Mouse (Mus musculus) brain, embryonic 18.5 days (tissue): Measurements from ENCODE around the gene Tmem132d.

Experiments
- DNase-seq: peaks from one replicate; pipeline ENCODE4 v3.0.0-alpha.2; 2012; ENCODE audit warnings: low read depth, low spot score

The Tmem132d gene

DNA sequence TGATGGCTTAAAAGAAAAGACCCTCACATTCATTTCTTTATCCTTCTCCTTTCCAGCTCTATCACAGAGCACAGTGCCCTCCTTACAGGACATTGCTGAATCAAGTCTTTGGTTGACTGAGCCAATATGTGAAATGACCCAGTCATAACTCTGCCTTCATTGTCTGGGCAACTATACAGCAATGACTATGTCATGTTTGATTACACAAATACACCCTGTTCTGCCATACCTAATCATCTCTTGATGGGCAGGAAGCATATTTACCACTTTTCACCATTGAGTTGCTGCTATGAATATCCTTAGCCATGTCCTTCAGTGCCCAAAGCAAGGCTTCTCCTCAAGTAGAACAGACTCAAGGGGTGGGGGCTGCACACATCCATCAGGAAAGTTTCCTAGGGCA, 214.6 kb downstream of the Tmem132d start:
- no peak for DNase-seq

DNA sequence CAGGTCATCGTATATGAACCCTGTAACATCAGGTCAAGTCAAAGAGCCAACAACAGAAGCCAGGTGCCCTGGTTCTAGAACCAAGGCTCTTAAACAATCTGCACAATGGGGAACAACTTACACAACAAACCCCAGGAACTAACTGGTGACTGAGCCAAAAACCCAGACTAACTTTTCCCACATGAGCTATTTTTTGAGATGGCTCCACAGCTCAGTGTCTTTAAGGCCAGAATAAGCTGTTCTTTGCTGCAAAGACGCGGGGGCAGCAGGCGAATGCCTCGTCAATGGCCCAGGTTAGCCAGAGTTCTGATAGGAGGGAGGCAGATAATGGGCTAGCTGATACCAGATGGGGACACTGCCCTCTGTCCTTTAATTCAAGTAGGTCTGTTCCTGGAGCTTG, 221.8 kb downstream of the Tmem132d start:
- no peak for DNase-seq

DNA sequence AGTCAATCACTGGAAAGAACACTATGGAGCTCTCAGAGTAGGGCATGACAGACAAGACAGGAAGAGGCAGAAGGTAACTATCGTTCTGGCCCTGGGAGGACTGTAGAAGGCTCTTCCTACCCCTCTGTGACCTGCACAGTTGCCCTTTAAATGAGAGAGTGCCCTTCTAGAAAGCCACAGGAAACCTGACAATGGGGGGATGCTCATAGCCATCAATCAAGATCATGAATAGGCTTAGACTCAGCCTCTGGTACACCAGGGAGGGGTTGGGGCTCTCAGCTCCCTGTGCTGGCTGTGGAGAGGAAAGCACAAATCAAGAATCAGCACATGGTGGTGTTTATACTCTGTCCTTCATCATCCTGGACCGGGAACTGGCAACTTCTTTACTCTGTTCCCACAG, 227.2 kb downstream of the Tmem132d start:
- no peak for DNase-seq

DNA sequence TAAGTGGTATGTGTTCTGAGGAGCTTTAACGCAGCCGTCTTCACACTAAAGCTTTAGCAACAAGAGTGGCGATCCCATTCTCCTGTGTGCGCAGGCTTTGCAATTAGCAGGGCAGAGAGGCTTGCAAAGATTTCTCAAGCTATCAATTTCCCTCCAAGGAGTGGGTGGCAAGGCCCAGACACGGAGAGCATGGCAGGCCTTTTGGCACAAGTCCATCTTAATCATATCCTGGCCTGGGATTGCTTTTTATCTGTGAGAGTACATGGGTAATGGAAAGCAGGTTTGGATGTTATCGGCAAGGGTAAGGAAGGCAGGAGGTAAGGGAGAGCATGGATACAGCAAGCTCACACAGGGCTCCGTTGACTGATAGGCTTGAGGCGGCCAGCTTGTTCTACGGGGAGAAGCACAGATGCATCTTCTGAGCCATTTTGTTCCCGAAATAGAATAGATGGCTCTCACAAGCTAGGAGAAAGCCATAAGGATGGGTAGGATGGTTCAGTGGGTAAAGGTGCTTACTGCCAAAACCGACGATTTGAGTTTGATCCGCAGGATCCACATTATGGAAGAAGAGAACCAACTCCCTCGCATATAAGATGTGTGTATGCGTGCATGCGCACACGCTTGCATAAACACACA, 228.1 kb downstream of the Tmem132d start:
- no peak for DNase-seq

DNA sequence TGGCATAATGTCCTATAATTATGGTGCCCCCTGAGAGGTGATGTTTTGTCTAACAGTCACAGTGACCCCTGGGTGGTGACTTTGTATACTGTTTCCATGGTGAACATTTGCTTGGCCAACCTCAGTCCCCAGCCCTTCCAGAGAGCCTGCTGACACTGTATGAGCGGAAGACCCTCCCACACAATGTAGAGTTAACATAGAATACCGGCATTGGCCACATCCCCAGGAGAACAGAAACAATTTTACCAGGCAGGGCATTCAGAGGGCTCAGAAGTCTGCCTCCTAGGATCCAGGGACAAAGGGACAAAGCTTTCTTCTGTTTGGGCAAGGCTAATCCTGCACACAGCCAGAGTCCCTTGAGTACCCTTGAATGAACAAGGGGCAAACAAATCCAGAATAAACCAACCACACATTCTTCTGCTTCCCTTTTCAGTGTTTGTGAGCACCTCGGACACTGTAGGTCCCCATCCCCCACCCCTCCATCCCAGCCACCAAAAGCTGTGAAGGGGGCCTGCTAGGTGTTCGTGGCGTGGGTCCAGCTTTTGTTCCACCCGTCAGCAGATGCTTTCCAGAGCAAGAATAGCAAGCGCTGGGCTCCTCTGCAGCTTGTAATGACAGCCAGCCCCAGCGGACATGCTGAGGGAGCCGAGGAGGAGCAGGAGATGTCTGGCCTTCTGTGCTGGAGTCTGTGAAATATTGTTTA, 228.8 kb downstream of the Tmem132d start:
- DNase-seq, result no peak

DNA sequence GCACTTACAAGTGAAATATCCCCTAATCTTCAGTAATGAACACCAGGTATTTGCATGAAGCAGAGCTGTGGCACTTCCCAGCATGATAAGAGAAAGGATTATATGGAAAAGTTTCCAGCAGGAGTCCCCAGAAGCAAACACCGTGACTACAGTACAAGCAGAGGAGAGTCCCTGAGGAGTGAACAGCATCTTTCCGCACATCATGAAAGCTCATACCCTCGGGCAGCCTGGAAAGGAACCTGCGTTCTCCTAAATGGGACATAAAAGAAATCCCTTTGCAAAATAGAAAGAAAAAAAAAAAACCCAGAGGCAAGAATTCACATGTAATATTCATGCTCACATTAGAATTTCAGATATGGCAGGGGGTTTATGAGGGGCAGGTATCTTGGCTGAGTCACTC, 238.8 kb downstream of the Tmem132d start:
- DNase-seq, result no peak

DNA sequence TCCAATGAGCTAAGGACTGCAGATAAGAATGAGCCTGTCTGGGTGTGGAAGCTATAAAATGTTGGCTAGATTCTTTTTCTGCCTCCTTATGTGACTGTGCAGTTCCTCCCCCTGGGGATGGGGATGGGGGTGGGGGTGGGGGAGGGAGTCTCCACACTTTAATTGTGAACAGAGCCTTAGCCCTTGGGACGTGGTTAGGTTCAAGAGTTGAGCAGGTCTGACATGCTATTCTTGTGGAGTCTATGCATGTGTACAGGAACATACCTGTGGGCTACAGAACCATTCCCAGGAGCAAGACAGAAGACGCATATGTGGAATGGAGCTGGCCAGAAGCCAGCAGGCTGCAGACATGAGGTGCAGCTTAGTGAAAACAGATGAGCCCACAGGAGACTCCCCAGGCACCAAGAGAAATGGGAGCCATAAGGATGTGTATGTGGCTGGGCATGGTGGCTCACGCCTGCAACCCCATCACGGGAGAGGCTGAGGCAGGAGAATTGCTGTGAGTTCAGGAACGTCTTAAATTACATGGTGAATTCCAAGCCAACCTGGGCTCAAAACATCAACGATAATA, 240.3 kb downstream of the Tmem132d start:
- DNase-seq, result no peak

DNA sequence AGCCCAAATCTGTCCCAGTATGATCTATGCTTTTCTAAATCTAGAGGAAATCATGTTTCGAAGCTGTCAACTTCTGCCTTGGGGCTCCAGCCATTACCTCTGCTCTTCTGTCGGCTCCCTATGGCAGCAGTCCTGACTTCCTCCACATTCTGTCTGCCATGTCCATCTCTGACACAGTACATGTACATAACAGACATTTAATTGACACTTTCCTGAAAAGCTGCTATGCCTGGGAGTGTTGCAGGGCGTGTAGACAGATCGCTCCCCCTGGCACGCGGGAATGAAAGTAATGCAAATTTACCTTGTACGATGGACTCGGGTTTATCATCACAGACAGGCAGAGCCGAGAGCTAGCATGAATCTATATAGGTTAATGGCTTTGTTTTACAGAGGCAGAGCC, 241.2 kb downstream of the Tmem132d start:
- no peak for DNase-seq

DNA sequence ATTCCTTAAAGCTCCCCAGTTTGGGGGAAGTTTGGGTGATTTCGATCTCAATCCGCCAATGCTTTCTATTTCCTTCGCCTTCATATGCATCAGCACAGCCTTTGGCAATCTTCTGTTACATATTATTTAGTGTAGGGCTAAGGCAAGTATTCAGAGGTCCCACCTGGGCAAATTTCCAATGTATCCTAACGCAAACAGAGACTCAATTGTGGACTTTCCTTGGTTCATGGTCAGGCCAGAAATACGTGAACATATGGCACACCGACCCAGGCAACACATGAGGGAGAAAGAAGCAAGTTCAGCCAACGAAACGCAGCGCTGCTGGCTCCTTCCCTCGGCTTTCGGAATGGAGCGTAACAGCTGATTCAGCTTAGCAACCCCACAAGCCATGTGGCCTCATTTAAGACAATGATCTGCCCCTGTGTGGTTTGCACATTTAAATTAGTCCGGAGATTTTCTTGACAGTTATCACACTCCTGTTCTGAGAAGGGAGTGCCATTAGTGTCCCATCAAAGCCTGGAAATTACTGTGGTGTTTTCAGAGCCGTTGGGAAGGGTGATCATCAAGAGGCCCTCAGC, 242.5 kb downstream of the Tmem132d start:
- DNase-seq, result no peak

DNA sequence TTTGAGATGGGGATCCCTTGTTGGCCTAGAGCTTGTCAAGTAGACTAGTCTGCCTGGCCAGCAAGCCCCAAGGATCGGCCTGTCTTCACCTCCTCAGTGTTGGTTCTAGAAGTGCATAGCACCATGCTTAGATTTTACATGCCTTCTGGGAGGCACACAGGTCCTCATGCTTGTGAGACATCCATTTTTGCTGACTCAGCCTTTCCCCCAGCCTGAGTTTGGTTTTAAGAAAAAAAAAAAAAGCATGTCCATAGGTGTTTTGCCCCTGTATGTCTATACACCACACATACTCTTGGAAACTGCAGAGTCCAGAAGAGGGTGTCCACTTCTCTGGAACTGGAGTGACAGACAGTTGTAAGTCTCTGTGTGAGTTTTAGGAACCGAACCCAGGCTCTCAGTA, 256.6 kb downstream of the Tmem132d start:
- no peak for DNase-seq

DNA sequence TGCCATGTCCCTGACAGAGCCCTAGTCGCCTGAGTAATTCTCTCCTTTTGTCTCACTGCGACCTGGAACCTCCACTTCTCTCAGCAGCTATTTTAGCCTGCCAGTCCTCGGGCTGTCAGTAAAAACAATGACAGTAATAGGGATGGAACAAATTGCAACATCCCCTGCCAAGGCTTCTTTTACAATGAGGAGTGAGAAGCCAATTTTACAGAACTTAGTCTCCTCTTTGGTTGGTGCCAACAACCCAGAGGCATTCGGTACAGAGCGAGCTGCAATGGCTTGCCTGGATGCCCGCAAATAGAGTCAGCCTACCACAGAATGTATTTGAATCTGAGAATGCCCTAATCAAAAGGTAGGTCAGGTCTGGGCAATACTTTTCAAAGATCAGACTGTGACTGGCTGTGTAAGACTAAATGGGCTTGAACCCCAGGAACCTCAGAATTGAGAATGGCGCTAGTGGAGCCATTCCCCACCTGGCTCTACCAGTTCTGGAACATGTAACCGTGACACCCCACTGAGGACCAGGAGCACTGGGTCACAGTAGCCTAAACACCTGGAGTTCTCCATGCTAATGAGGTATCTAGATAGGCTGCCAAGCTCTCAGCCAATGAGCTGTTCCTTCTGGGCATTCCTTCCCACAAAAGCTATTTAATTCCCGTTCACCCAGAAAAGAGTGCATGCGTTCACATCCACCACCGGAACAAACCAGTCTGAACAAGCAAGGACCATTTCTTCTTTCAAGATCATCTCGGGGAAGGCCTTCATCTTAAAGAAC, 273.8 kb downstream of the Tmem132d start:
- DNase-seq, result no peak

DNA sequence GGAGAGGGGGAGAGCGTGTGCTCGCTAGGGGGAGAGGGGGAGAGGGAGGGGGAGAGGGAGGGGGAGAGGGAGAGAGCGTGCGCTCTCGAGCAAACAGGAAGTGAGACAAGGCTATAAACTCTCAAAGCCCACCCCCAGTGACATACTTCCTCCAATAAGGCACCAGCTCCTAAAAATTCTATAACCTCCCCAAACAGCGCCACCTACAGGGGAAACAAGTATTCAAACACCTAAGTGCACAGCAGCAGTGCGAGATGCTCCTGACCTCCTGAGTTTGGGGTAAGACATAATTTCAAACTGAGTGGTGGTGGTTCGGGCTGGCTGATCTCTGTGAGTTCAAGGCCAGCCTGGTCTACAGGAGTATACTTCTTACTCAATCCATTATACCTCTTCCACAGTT, 281.4 kb downstream of the Tmem132d start:
- no peak for DNase-seq

DNA sequence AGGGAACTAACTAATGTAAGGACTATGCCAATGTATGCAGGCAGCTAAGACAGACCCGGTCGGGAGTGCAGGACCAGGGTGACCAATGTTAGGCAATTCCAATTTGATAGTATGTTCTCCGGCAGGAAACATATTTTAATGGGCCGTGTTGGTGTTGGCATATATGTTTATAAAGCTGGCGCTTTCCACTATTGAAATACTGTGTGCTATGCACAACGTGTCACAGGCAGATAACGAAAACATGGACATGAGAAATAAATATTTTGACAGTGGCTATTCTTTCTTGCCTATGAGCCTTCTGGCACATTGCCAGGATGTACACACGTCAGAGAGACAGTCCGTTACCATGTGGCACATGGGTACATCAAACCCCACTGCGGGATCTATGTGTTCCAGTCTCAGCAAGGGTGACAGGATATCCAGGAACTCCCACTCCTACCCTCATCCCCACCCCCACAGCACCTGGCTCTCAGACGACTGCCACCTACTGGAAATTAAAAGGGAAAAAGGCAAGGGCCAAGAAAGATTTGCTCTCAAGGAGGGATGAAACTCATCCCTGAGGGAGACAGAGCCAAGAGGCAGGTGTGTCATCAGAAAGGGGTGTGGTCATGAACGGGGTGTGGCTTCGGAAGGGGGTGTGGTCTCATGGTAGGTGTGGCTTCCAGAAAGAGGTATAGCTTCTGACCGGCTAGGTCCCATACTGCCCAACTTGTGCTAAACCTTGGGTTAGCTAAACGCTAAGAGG, 285.8 kb downstream of the Tmem132d start:
- no peak for DNase-seq

DNA sequence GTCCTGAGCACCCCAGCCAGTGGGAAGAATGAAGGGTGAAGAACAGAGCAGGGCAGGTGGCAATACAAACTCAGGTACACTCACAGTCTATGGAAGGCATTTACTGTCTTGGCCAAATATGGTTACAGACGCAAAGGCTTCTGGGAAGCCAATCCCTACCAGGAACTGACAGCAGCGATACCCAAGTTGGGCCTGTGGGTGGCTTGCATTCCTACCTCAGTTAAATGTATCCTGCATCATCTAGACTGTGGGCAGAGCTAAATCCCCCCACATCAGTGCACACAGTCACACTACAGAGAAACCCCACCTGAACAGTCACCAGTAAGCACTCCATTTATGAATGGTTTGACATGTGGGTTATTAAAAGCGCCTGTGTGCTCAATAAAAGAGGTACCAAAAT, 288.1 kb downstream of the Tmem132d start:
- DNase-seq, result no peak

DNA sequence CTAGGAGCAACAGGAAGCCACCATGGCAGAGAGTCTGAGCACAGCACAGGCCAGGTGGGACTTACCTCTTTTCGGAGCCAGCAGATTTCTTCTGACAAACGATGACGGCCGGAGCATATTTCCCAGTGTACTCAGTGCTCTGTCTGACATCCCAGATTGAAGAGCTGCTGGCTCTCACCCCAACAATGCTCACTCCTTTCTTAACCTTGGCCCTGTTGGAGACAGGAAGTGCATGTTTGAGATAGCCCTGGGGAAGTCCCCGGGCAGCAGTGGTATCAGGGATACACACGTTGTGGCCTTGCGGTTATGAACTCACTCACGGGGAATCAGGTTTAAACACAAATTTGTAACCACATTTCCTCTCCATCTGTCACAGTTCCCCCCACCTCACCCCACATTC, 296.1 kb downstream of the Tmem132d start:
- no peak for DNase-seq

DNA sequence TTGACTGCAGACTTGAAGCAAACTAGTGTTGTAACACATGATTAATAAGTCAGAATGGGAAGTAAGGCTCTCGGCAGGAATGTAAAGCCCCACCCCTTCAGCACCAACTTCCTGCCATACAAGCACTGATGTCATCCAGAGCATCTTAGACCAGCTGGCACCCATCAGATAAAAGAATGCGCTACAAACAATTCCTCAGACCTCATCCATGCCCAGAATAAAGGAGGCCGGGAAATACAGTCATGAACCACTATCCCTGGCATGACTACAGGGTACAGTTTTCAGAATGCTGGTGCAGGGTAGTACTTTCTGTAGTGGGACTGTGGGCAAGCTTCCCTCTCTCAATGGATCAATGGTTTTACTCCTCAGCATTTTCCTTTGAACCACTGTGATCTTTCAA, 310.2 kb downstream of the Tmem132d start:
- DNase-seq, result no peak

DNA sequence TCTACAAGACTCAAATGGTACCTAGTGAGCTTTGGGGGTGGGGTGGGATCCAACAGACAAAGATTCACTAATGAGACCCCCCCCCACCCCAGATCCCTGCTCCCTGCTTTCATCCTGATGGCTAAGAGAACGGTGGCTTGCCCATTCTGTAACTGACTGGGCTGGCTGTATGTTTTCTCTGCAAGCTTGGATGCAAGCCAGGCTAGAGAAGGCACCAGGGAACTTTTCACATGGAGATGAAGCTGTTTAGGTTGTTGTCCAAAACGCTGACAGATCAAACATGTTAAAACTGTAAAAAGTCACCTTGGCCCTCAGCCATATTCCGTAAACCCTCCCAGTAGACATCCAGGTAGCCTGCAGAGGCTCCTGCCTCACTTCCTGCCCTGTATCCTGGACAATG, 313.7 kb downstream of the Tmem132d start:
- DNase-seq, result no peak

DNA sequence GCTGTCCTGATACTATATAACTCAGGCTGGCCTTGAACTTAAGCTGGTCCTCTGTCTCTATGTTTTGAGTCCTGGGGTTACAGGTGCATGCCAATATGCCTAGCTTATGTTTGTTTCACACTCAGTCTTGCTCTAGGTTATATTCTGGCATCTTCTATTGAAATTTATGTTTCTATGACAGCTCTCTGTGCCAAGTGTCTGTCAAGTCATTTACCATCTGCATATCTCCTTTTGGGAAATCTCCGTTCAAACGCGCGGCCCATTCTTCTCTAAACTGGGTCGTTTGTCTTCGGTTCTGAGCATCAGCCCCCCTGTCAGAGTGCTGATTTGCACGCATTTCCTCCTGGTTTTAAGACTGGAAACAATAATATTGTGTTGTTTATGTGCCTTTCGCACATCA, 319.8 kb downstream of the Tmem132d start:
- no peak for DNase-seq

DNA sequence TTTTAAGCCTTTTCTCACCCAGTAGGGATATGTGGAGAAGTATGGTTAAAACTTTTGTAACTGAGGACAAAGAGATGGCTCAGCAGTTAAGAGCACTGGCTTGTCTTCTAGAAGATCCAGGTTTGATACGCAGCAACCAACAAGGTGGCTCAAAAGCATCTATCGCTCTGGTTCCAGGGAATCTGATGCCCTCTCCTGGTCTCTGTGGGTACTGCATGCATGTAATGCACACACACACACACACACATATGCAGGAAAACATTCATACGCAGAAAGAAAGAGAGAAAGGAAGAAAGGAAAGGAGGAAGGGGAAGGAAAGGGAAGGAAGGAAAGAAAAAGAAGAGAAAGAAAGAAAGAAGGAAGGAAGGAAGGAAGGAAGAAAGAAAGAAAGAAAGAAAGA, 320.4 kb downstream of the Tmem132d start:
- DNase-seq, result no peak

DNA sequence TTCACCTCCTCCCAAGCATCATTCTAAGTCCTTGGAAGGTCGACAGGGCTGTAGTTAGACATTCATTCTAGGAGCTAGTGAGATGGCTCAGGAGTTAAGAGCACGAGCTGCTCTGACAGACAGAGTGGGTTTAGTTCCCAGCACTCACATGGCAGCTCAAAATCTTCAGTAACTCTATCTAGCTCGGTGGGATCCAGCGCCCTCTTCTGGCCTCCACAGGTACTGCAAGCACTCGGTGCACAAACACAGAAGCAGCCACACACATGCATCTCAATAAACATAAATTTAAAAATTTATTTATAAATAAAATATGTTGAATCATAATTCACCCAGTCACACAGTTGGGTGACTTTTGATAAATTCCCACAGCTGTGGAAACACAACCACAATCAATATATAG, 321.2 kb downstream of the Tmem132d start:
- DNase-seq, result no peak

DNA sequence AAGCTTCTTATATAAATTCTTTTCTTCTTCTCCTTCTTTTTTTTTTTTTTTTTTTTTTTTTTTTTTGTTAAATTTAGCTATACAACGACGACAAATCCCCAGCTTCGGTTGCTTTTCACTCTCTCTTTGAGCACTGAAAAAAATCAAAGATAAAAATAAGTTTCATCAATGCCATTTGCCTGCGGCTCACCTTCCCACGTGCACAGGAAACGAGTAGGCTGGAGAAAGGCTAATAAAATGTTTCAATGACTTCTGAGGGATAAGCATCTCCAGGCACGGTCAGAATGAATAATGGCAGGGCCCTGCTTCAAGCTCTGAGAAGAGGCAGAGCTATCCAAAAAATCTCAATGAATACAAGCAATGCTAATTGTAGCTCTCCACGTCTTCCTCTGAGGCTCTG, 330.3 kb downstream of the Tmem132d start:
- no peak for DNase-seq

DNA sequence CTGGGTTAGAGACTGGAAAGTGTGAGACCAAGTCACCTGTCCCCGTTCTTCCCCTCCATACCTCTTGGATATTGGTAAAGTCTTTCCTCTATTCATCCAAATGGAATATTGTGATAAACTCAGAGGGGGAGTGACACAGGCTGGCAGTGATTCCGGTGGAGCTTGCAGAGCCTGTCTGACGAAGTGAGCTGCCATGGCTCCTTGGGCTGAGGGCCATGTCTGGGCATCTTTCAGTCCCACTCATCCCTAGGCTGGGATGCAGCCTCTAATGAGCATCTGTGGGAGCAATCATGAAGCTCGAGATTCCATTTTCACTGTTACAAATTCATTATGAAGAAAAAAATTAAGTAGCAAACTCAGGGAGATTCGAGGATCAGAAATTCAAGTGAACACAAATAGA, 332.5 kb downstream of the Tmem132d start:
- DNase-seq, result no peak
